Comparison of ENCODE assay signal across 9 mouse cellular contexts in the genomic region with DNA sequence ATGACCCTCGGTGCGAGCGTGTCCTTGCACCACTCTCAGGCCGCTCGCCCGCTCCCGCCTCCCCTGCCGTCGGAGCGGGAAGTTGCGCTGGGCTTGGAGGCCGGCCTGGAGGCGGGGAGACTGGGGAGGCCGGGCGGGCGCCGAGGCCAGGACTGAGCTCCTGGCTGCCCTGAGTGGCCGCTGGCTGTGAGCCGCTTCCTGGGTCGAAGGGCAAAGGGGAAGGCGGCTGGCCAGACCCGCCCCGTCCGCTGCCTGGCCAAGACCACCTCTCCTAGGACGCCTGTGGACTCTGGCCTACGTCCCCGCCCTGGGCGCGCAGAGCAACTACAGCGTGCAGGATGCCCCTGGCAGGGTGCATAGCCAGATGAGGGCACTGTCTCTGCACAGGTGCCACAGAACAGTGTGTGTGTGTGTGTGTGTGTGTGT. TPM values are rescaled to one million over a fixed set of nuclear protein-coding genes. Genes with fewer than 3 reads are reported as not detected.
A peak's percentile ranks its signal among the peaks of the same experiment; 100 is the strongest.
DNase-seq lines count a peak whose midpoint lies in the region; ATAC-seq and TF ChIP-seq lines count a peak whose summit lies in the region.
"Had no signal": no experiment of that assay in that cellular context is flagged by ENCODE, and none has a peak within 500 bp of the region (broad histone marks: within the 10 kb centered on the region; RNA-seq: fewer than 3 reads in every experiment).

No protein-coding gene starts in this region.

- no peak for TF ChIP-seq POLR2A in testis, adult 2 months (IDR thresholded peaks at IDR 0.05; ENCODE audit: control insufficient read depth, low read depth, low read length)

- TF ChIP-seq EP300 in heart, postnatal 0 days (IDR thresholded peaks at IDR 0.05; ENCODE audit: low read depth) = no peak

- peaks cover 37% of the 10 kb centered on the region for H3K4me1 ChIP-seq in brown adipose tissue, adult 24 weeks (ENCODE audit: control insufficient read depth, insufficient read depth, insufficient read length, low read length)
- H3K4me1 ChIP-seq in forebrain, embryonic 14.5 days (ENCODE audit: control insufficient read depth, insufficient read depth, low read length) = peaks cover 9% of the 10 kb centered on the region; the same call in 1 of the 2 replicates
- H3K4me1 ChIP-seq in heart, postnatal 0 days (ENCODE audit: control insufficient read depth, insufficient read depth) = no peaks in the 10 kb centered on the region
- H3K4me1 ChIP-seq in liver, embryonic 13.5 days (replicated peaks) = peaks cover 37% of the 10 kb centered on the region
- H3K4me1 ChIP-seq in testis, adult 2 months (ENCODE audit: control insufficient read depth, insufficient read depth, low read length) = peaks cover 22% of the 10 kb centered on the region

- TF ChIP-seq CTCF in heart, postnatal 0 days (IDR thresholded peaks at IDR 0.05; ENCODE audit: low read depth) = no peak; the same call in 1 of the 2 replicates
- TF ChIP-seq CTCF in testis, adult 2 months (IDR thresholded peaks at IDR 0.05; ENCODE audit: control insufficient read depth, insufficient read depth, insufficient replicate concordance, low read depth, low read length) = no peak

- WGBS in forebrain, embryonic 14.5 days = under 1% methylated on average over 28 of the region's 30 CpGs
- WGBS in heart, postnatal 0 days = under 1% methylated on average over 24 of the region's 30 CpGs
- 4% methylated on average over 24 of the region's 30 CpGs for WGBS in liver, embryonic 13.5 days (ENCODE audit: insufficient replicate concordance)

- H3K27ac ChIP-seq in brown adipose tissue, adult 24 weeks (replicated peaks; ENCODE audit: low read depth, low read length) = peak overlapping the region; percentile 59
- no peak overlapping the region for H3K27ac ChIP-seq in forebrain, embryonic 14.5 days (ENCODE audit: low read depth, low read length)
- H3K27ac ChIP-seq in heart, postnatal 0 days (ENCODE audit: low read depth) = peak overlapping the region; percentile 69
- peak overlapping the region; percentile 80 for H3K27ac ChIP-seq in liver, embryonic 13.5 days
- H3K27ac ChIP-seq in testis, adult 2 months (ENCODE audit: control insufficient read depth, insufficient read depth, low read depth, low read length) = peak overlapping the region; percentile 81

- no peaks in the 10 kb centered on the region for H3K36me3 ChIP-seq in forebrain, embryonic 14.5 days (ENCODE audit: control insufficient read depth, insufficient read depth, low read length)
- no peaks in the 10 kb centered on the region for H3K36me3 ChIP-seq in heart, postnatal 0 days (replicated peaks; ENCODE audit: control insufficient read depth, insufficient read depth, low read length)
- H3K36me3 ChIP-seq in liver, embryonic 13.5 days = no peaks in the 10 kb centered on the region
- no peaks in the 10 kb centered on the region for H3K36me3 ChIP-seq in testis, adult 2 months (ENCODE audit: control insufficient read depth, insufficient read depth, low read length)

- H3K4me2 ChIP-seq in forebrain, embryonic 14.5 days (ENCODE audit: low read length) = peak overlapping the region; percentile 83
- H3K4me2 ChIP-seq in heart, postnatal 0 days (ENCODE audit: low read depth, low read length) = peak overlapping the region; percentile 91
- H3K4me2 ChIP-seq in liver, embryonic 13.5 days = peak overlapping the region; percentile 54

- peak; percentile 26 for DNase-seq in CD4-positive helper T cell, adult 2 months (ENCODE audit: low read depth, low spot score)
- peak; percentile 42 for DNase-seq in forebrain, embryonic 14.5 days (ENCODE audit: low spot score)
- DNase-seq in heart, postnatal 0 days (ENCODE audit: low spot score) = peak; percentile 50
- peak; percentile 91 to 95 for DNase-seq in kidney, postnatal 4 days
- DNase-seq in liver, embryonic 13.5 days = peak; percentile 15
- peak; percentile 27 for DNase-seq in naive thymus-derived CD4-positive, alpha-beta T cell, adult 2 months (ENCODE audit: low read depth)

- H3K9ac ChIP-seq in forebrain, embryonic 14.5 days (ENCODE audit: low read length) = peak overlapping the region; percentile 69
- H3K9ac ChIP-seq in heart, postnatal 0 days (replicated peaks; ENCODE audit: low read depth, low read length) = peak overlapping the region; percentile 74; the same call in 1 of the 2 replicates
- no peak overlapping the region for H3K9ac ChIP-seq in liver, embryonic 13.5 days

- peak; percentile 57 for ATAC-seq in forebrain, embryonic 14.5 days
- peak; percentile 80 for ATAC-seq in heart, postnatal 0 days (ENCODE audit: insufficient read depth, low read depth)
- peak; percentile 79 for ATAC-seq in liver, embryonic 13.5 days (ENCODE audit: low read depth)

- H3K4me3 ChIP-seq in brown adipose tissue, adult 24 weeks (ENCODE audit: insufficient read depth, low read depth, low read length) = peak overlapping the region; percentile 55
- peak overlapping the region; percentile 55 for H3K4me3 ChIP-seq in forebrain, embryonic 14.5 days (ENCODE audit: low read depth, low read length)
- H3K4me3 ChIP-seq in heart, postnatal 0 days (ENCODE audit: low read depth, low read length) = peak overlapping the region; percentile 63
- peak overlapping the region; percentile 59 for H3K4me3 ChIP-seq in liver, embryonic 13.5 days (replicated peaks)
- peak overlapping the region; percentile 76 for H3K4me3 ChIP-seq in testis, adult 2 months (ENCODE audit: control insufficient read depth, low read depth, low read length)

- no peaks in the 10 kb centered on the region for H3K9me3 ChIP-seq in forebrain, embryonic 14.5 days (replicated peaks; ENCODE audit: control insufficient read depth, low read length)
- no peaks in the 10 kb centered on the region for H3K9me3 ChIP-seq in heart, postnatal 0 days (replicated peaks; ENCODE audit: control insufficient read depth, low read length)
- no peaks in the 10 kb centered on the region for H3K9me3 ChIP-seq in liver, embryonic 13.5 days (replicated peaks)

- peaks cover 8% of the 10 kb centered on the region; the same call in 1 of the 2 replicates for H3K27me3 ChIP-seq in forebrain, embryonic 14.5 days (replicated peaks; ENCODE audit: control insufficient read depth, insufficient read depth, low read length)
- peaks cover 40% of the 10 kb centered on the region for H3K27me3 ChIP-seq in heart, postnatal 0 days (ENCODE audit: control insufficient read depth, insufficient read depth, low read length)
- H3K27me3 ChIP-seq in liver, embryonic 13.5 days = peaks cover 68% of the 10 kb centered on the region
- H3K27me3 ChIP-seq in testis, adult 2 months (ENCODE audit: control insufficient read depth, insufficient read depth, low read length) = peaks cover 4% of the 10 kb centered on the region; the same call in 1 of the 2 replicates

RNA-seq across cellular contexts. Expression of gene Fignl2, which starts 0.4 kb away (rescaled TPM):
- polyA plus RNA-seq in brown adipose tissue, adult 24 weeks (2012; ENCODE audit: insufficient read depth, insufficient read length, missing spikeins) = 2.9 and 3.0 TPM in 2 replicates
- polyA plus RNA-seq in forebrain, embryonic 14.5 days (2014; fragmentation: Nextera tagmentation; extraction: Ambion mirVana) = 0.09 TPM in 1 of 2 replicates, not detected in the other
- 3.9 and 4.1 TPM in 2 replicates for total RNA-seq in heart, postnatal 0 days (2014; rRNA removed; ENCODE audit: low replicate concordance)
- 0.05 and 0.12 TPM in 2 replicates for polyA plus RNA-seq in heart, postnatal 0 days (2015; fragmentation: Nextera tagmentation; extraction: Ambion mirVana)
- 0.13 and 0.17 TPM in 2 replicates for polyA plus RNA-seq in liver, embryonic 13.5 days (2015; fragmentation: Nextera tagmentation; extraction: Ambion mirVana)
- polyA plus RNA-seq in testis, adult 2 months (2012; rRNA removed) = 0.44 and 0.46 TPM in 2 replicates
- total RNA-seq: MEL had no signal

RNA-seq across cellular contexts. Expression of gene Gm47841, which starts 31.5 kb away (rescaled TPM):
- polyA plus RNA-seq in brown adipose tissue, adult 24 weeks (2012; ENCODE audit: insufficient read depth, insufficient read length, missing spikeins) = not detected in 2 replicates
- not detected in 2 replicates for polyA plus RNA-seq in forebrain, embryonic 14.5 days (2014; fragmentation: Nextera tagmentation; extraction: Ambion mirVana)
- not detected in 2 replicates for total RNA-seq in heart, postnatal 0 days (2014; rRNA removed; ENCODE audit: low replicate concordance)
- not detected in 2 replicates for polyA plus RNA-seq in heart, postnatal 0 days (2015; fragmentation: Nextera tagmentation; extraction: Ambion mirVana)
- not detected in 2 replicates for polyA plus RNA-seq in liver, embryonic 13.5 days (2015; fragmentation: Nextera tagmentation; extraction: Ambion mirVana)
- polyA plus RNA-seq in testis, adult 2 months (2012; rRNA removed) = 79.8 and 97.0 TPM in 2 replicates
- total RNA-seq: MEL had no signal

RNA-seq across cellular contexts. Expression of gene Ankrd33, which starts 36.8 kb away (rescaled TPM):
- not detected in 2 replicates for polyA plus RNA-seq in brown adipose tissue, adult 24 weeks (2012; ENCODE audit: insufficient read depth, insufficient read length, missing spikeins)
- polyA plus RNA-seq in forebrain, embryonic 14.5 days (2014; fragmentation: Nextera tagmentation; extraction: Ambion mirVana) = not detected in 2 replicates
- total RNA-seq in heart, postnatal 0 days (2014; rRNA removed; ENCODE audit: low replicate concordance) = not detected in 2 replicates
- polyA plus RNA-seq in heart, postnatal 0 days (2015; fragmentation: Nextera tagmentation; extraction: Ambion mirVana) = not detected in 2 replicates
- polyA plus RNA-seq in liver, embryonic 13.5 days (2015; fragmentation: Nextera tagmentation; extraction: Ambion mirVana) = not detected in 2 replicates
- polyA plus RNA-seq in testis, adult 2 months (2012; rRNA removed) = not detected in 2 replicates
- total RNA-seq: MEL had no signal

RNA-seq across cellular contexts. Expression of gene Acvrl1, which starts 49.6 kb away (rescaled TPM):
- polyA plus RNA-seq in brown adipose tissue, adult 24 weeks (2012; ENCODE audit: insufficient read depth, insufficient read length, missing spikeins) = 9.4 and 13.7 TPM in 2 replicates
- 4.1 and 4.2 TPM in 2 replicates for polyA plus RNA-seq in forebrain, embryonic 14.5 days (2014; fragmentation: Nextera tagmentation; extraction: Ambion mirVana)
- 18.6 and 36.0 TPM in 2 replicates for total RNA-seq in heart, postnatal 0 days (2014; rRNA removed; ENCODE audit: low replicate concordance)
- 9.3 and 10.4 TPM in 2 replicates for polyA plus RNA-seq in heart, postnatal 0 days (2015; fragmentation: Nextera tagmentation; extraction: Ambion mirVana)
- 1.2 and 1.3 TPM in 2 replicates for polyA plus RNA-seq in liver, embryonic 13.5 days (2015; fragmentation: Nextera tagmentation; extraction: Ambion mirVana)
- 3.5 and 4.8 TPM in 2 replicates for polyA plus RNA-seq in testis, adult 2 months (2012; rRNA removed)

Comparison
In these comparisons a context has a peak if more than half of its experiments do, and no peak if none do; other contexts are left out.
1. DNase-seq: peak in every context shown above with its lines; median percentile 93 in kidney, postnatal 4 days; 50 in heart, postnatal 0 days; 42 in forebrain, embryonic 14.5 days; 27 in naive thymus-derived CD4-positive, alpha-beta T cell, adult 2 months; 26 in CD4-positive helper T cell, adult 2 months; 15 in liver, embryonic 13.5 days.
2. RNA of gene Gm47841, which starts 31.5 kb away (polyA plus RNA-seq): 79.8 to 97.0 TPM in testis, adult 2 months; not detected in brown adipose tissue, adult 24 weeks, not detected in forebrain, embryonic 14.5 days, not detected in heart, postnatal 0 days and not detected in liver, embryonic 13.5 days; every median in the first group is over 10 times any median in the second.
3. Peak in every context shown above with its lines, with median percentiles within 50 percentile points of each other: H3K4me3 ChIP-seq, ATAC-seq and H3K4me2 ChIP-seq.